Mouse (Mus musculus): ENCODE results near the gene Fgfr2. TPM values are rescaled to one million over a fixed set of nuclear protein-coding genes. Genes with fewer than 3 reads are reported as not detected.

The Fgfr2 gene
- polyA plus RNA-seq, 1 experiment from 2014 or later, result 11.2 TPM

- no peak overlapping the region for H3K4me3 ChIP-seq (ENCODE audit: low read depth, low read length)
- no peak overlapping the region for H3K4me2 ChIP-seq (ENCODE audit: low read depth, low read length)
- no peak overlapping the region for H3K27ac ChIP-seq (ENCODE audit: low read depth)
- no peak overlapping the region for H3K9ac ChIP-seq (replicated peaks)
- no peaks in the 10 kb centered on the region for H3K9me3 ChIP-seq (ENCODE audit: low read length)
- H3K27me3 ChIP-seq (ENCODE audit: insufficient read depth, low read length), result no peaks in the 10 kb centered on the region
- 68% methylated on average over 6 of the region's 6 CpGs for WGBS (ENCODE audit: insufficient replicate concordance)
- H3K4me1 ChIP-seq (ENCODE audit: insufficient read depth), result peaks cover 6% of the 10 kb centered on the region; the same call in 1 of the 2 replicates
- H3K36me3 ChIP-seq (replicated peaks; ENCODE audit: insufficient read depth, low read length), result no peaks in the 10 kb centered on the region
- DNase-seq (no peak), ATAC-seq (no peak)
- no peak for TF ChIP-seq EP300 (IDR thresholded peaks at IDR 0.05; ENCODE audit: low read depth)
- TF ChIP-seq CTCF (IDR thresholded peaks at IDR 0.05; ENCODE audit: low read depth), result no peak
These were observed 774.0 kb downstream of the Fgfr2 start for GRCm38 (mm10) chr7:132349075-132349572.

DNA sequence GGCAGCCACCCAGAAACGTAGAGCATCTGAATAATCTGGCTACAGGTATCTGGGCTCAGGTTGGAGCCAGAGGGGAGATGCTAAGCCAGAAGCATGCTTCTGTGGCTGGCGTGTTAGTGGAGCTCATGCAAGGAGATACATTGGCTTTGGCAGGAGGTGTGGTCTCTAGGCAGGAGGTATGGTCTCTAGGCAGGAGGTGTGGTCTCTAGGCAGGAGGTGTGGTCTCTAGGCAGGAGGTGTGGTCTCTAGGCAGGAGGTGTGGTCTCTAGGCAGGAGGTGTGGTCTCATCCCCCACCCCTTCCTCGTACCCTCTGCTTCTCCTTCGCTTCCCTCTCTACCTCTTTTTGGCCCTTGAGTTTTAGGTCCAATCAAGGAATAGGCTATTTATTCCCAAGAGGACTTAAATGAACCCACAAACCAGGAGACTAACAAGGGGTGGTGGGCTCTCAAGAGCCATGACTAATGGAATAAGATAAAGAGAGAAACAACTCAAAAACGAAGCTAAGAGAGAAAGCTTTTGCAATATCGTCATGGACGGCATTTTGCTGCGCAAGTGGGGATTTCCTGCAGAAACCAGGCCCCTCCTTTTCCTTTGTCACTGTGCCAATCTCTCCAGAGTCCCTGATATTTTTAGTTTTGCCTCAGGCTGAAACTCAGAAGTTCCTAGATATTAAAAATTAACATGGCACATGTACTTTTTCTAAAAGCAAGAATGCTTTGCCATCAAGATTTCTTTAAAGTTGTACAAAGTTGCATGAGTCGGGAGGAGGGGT lies 775.7 kb downstream of the Fgfr2 start:
- Histone ChIP-seq H3K9me3 (ENCODE audit: low read length) (no peaks in the 10 kb centered on the region), H3K4me2 (ENCODE audit: low read depth, low read length) (no peak overlapping the region), H3K9ac (replicated peaks) (no peak overlapping the region), H3K27me3 (ENCODE audit: insufficient read depth, low read length) (no peaks in the 10 kb centered on the region), H3K36me3 (replicated peaks; ENCODE audit: insufficient read depth, low read length) (no peaks in the 10 kb centered on the region), H3K27ac (ENCODE audit: low read depth) (peak overlapping the region; percentile 44; the same call in 1 of the 2 replicates), H3K4me3 (ENCODE audit: low read depth, low read length) (no peak overlapping the region), H3K4me1 (ENCODE audit: insufficient read depth) (peaks cover 6% of the 10 kb centered on the region; the same call in 1 of the 2 replicates)
- ATAC-seq (no peak), DNase-seq (no peak)
- 44% methylated on average over 9 of the region's 9 CpGs for WGBS (ENCODE audit: insufficient replicate concordance)
- no peak for TF ChIP-seq EP300 (IDR thresholded peaks at IDR 0.05; ENCODE audit: low read depth)
- TF ChIP-seq CTCF (IDR thresholded peaks at IDR 0.05; ENCODE audit: low read depth), result no peak

- Histone ChIP-seq H3K9me3 (ENCODE audit: low read length) (no peaks in the 10 kb centered on the region), H3K36me3 (replicated peaks; ENCODE audit: insufficient read depth, low read length) (no peaks in the 10 kb centered on the region), H3K27ac (ENCODE audit: low read depth) (no peak overlapping the region), H3K4me2 (ENCODE audit: low read depth, low read length) (no peak overlapping the region), H3K4me1 (ENCODE audit: insufficient read depth) (peaks cover 6% of the 10 kb centered on the region; the same call in 1 of the 2 replicates), H3K27me3 (ENCODE audit: insufficient read depth, low read length) (no peaks in the 10 kb centered on the region), H3K9ac (replicated peaks) (no peak overlapping the region), H3K4me3 (ENCODE audit: low read depth, low read length) (no peak overlapping the region)
- TF ChIP-seq EP300 (IDR thresholded peaks at IDR 0.05; ENCODE audit: low read depth), result no peak
- no peak for TF ChIP-seq CTCF (IDR thresholded peaks at IDR 0.05; ENCODE audit: low read depth)
- DNase-seq (no peak), ATAC-seq (no peak)
- WGBS (ENCODE audit: insufficient replicate concordance), result 71% methylated on average over 5 of the region's 5 CpGs
These were observed 777.6 kb downstream of the Fgfr2 start for GRCm38 (mm10) chr7:132345526-132346070.

GRCm38 (mm10) chr7:132344606-132345005 lies 778.5 kb downstream of the Fgfr2 start:
- H3K36me3 ChIP-seq (replicated peaks; ENCODE audit: insufficient read depth, low read length), result no peaks in the 10 kb centered on the region
- DNase-seq (no peak), ATAC-seq (no peak)
- H3K4me3 ChIP-seq (ENCODE audit: low read depth, low read length), result no peak overlapping the region
- H3K4me1 ChIP-seq (ENCODE audit: insufficient read depth), result peaks cover 6% of the 10 kb centered on the region; the same call in 1 of the 2 replicates
- no peak overlapping the region for H3K27ac ChIP-seq (ENCODE audit: low read depth)
- no peak overlapping the region for H3K9ac ChIP-seq (replicated peaks)
- no peak overlapping the region for H3K4me2 ChIP-seq (ENCODE audit: low read depth, low read length)
- TF ChIP-seq CTCF (IDR thresholded peaks at IDR 0.05; ENCODE audit: low read depth) (no peak), EP300 (IDR thresholded peaks at IDR 0.05; ENCODE audit: low read depth) (no peak)
- H3K9me3 ChIP-seq (ENCODE audit: low read length), result no peaks in the 10 kb centered on the region
- 48% methylated on average over 4 of the region's 4 CpGs for WGBS (ENCODE audit: insufficient replicate concordance)
- H3K27me3 ChIP-seq (ENCODE audit: insufficient read depth, low read length), result no peaks in the 10 kb centered on the region

- Histone ChIP-seq H3K27me3 (ENCODE audit: insufficient read depth, low read length) (no peaks in the 10 kb centered on the region), H3K4me2 (ENCODE audit: low read depth, low read length) (no peak overlapping the region), H3K4me3 (ENCODE audit: low read depth, low read length) (no peak overlapping the region), H3K4me1 (ENCODE audit: insufficient read depth) (peaks cover 9% of the 10 kb centered on the region; the same call in 1 of the 2 replicates), H3K27ac (ENCODE audit: low read depth) (no peak overlapping the region), H3K36me3 (replicated peaks; ENCODE audit: insufficient read depth, low read length) (no peaks in the 10 kb centered on the region), H3K9ac (replicated peaks) (no peak overlapping the region), H3K9me3 (ENCODE audit: low read length) (no peaks in the 10 kb centered on the region)
- TF ChIP-seq CTCF (IDR thresholded peaks at IDR 0.05; ENCODE audit: low read depth) (no peak), EP300 (IDR thresholded peaks at IDR 0.05; ENCODE audit: low read depth) (no peak)
- ATAC-seq (no peak), DNase-seq (no peak)
- WGBS (ENCODE audit: insufficient replicate concordance), result 77% methylated on average over 2 of the region's 2 CpGs
These were observed 779.2 kb downstream of the Fgfr2 start for GRCm38 (mm10) chr7:132343900-132344299.

- H3K4me3 ChIP-seq (ENCODE audit: low read depth, low read length), result no peak overlapping the region
- TF ChIP-seq EP300 (IDR thresholded peaks at IDR 0.05; ENCODE audit: low read depth) (no peak), CTCF (IDR thresholded peaks at IDR 0.05; ENCODE audit: low read depth) (no peak)
These were observed 780.0 kb downstream of the Fgfr2 start for GRCm38 (mm10) chr7:132343146-132343545.

More at GRCm38 (mm10) chr7:132343146-132343545, 780.0 kb downstream of the Fgfr2 start:
- Histone ChIP-seq H3K27me3 (ENCODE audit: insufficient read depth, low read length) (no peaks in the 10 kb centered on the region), H3K9me3 (ENCODE audit: low read length) (no peaks in the 10 kb centered on the region), H3K4me1 (ENCODE audit: insufficient read depth) (peaks cover 9% of the 10 kb centered on the region; the same call in 1 of the 2 replicates), H3K9ac (replicated peaks) (no peak overlapping the region), H3K36me3 (replicated peaks; ENCODE audit: insufficient read depth, low read length) (no peaks in the 10 kb centered on the region), H3K27ac (ENCODE audit: low read depth) (no peak overlapping the region), H3K4me2 (ENCODE audit: low read depth, low read length) (no peak overlapping the region)
- no peak for DNase-seq
- ATAC-seq, result no peak
- 85% methylated on average over 2 of the region's 2 CpGs for WGBS (ENCODE audit: insufficient replicate concordance)

All from liver, postnatal 0 days (tissue).